ENCODE assay signal across 9 mouse cellular contexts in the genomic region with DNA sequence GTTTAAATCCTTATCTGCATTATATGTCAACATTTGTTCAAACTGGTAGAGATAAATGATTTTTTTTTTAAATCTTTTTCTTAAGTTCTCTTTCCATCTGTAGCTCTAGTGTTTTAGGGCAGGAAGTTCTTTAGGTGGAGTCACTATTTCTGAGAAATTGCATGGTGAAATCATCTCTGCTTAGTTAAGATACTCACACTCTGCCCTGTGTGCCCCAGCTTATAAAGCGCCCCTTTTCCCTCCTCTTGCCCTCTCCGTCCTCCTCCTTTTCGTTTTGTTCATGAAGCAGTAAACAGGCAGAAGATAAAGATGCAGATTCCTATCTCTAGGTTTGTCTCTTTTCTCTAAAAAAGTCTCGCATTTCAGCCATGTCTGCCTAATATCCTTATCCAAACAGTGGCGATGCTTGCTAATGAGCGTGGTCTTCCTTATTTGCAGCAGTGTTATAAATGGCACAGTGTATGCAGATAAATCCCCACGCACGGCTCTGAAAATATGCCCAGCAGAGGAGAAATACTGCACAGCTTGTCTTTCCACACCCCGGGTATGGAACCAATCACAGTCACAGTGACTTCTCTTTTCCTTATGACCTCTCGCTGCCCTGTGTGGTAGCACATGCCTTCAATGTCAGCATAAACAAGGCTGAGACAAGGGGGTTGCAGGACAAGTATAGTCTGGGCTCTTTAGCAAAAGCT.
DNase-seq lines count a peak whose midpoint lies in the region; ATAC-seq and TF ChIP-seq lines count a peak whose summit lies in the region.
"Had no signal": no experiment of that assay in that cellular context is flagged by ENCODE, and none has a peak within 500 bp of the region (broad histone marks: within the 10 kb centered on the region; RNA-seq: fewer than 3 reads in every experiment).

No protein-coding gene starts in this region.

- no peak for DNase-seq in heart, adult 11 months
- DNase-seq in layer of hippocampus, adult 2 months (ENCODE audit: low spot score in 2 of 2), result peak; percentile 13 to 28
- DNase-seq in neural tube, embryonic 10.5 days (ENCODE audit: extremely low spot score, low spot score), result peak; percentile 43
- DNase-seq in adrenal gland, adult 18-20 months (ENCODE audit: low spot score in 2 of 2), result no peak
- no peak for DNase-seq in gastrocnemius, adult 8-10 months (ENCODE audit: low spot score in 2 of 2)
- DNase-seq in ovary, postnatal 10 days (ENCODE audit: low spot score), result no peak

- WGBS in heart, embryonic 15.5 days, result 13% methylated on average over 10 of the region's 10 CpGs
- 10% methylated on average over 10 of the region's 10 CpGs for WGBS in embryonic facial prominence, embryonic 12.5 days

- H3K27me3 ChIP-seq in heart, embryonic 15.5 days, result no peaks in the 10 kb centered on the region
- no peaks in the 10 kb centered on the region for H3K27me3 ChIP-seq in embryonic facial prominence, embryonic 12.5 days

- peaks cover 13% of the 10 kb centered on the region for H3K4me1 ChIP-seq in heart, embryonic 15.5 days (replicated peaks)
- H3K4me1 ChIP-seq in embryonic facial prominence, embryonic 12.5 days, result peaks cover 18% of the 10 kb centered on the region

- H3K4me2 ChIP-seq in heart, embryonic 15.5 days, result peak overlapping the region; percentile 76
- H3K4me2 ChIP-seq in embryonic facial prominence, embryonic 12.5 days (replicated peaks), result peak overlapping the region; percentile 58

- no peak for TF ChIP-seq CTCF in layer of hippocampus, adult 2 months (conservative IDR thresholded peaks at IDR 0.05)

- H3K27ac ChIP-seq in heart, embryonic 15.5 days, result no peak overlapping the region
- no peak overlapping the region for H3K27ac ChIP-seq in embryonic facial prominence, embryonic 12.5 days
- peak overlapping the region; percentile 72 for H3K27ac ChIP-seq in layer of hippocampus, adult 2 months
- H3K27ac ChIP-seq: macrophage had no signal

- no peak; the same call in 1 of the 2 replicates for ATAC-seq in heart, embryonic 15.5 days (replicated peaks; ENCODE audit: insufficient number of reproducible peaks, insufficient read depth, low FRiP score, low read depth)
- ATAC-seq in embryonic facial prominence, embryonic 12.5 days (ENCODE audit: insufficient number of reproducible peaks, insufficient read depth, low FRiP score, low TSS enrichment), result no peak

- peak overlapping the region; percentile 47 for H3K4me3 ChIP-seq in heart, embryonic 15.5 days
- peak overlapping the region; percentile 23; the same call in 1 of the 2 replicates for H3K4me3 ChIP-seq in embryonic facial prominence, embryonic 12.5 days
- peak overlapping the region; percentile 48 for H3K4me3 ChIP-seq in layer of hippocampus, adult 2 months

- no peaks in the 10 kb centered on the region for H3K9me3 ChIP-seq in heart, embryonic 15.5 days (replicated peaks)
- no peaks in the 10 kb centered on the region for H3K9me3 ChIP-seq in embryonic facial prominence, embryonic 12.5 days

- H3K36me3 ChIP-seq in heart, embryonic 15.5 days, result no peaks in the 10 kb centered on the region
- no peaks in the 10 kb centered on the region for H3K36me3 ChIP-seq in embryonic facial prominence, embryonic 12.5 days

- H3K9ac ChIP-seq in heart, embryonic 15.5 days, result peak overlapping the region; percentile 2; the same call in 1 of the 2 replicates
- no peak overlapping the region for H3K9ac ChIP-seq in embryonic facial prominence, embryonic 12.5 days

Comparison
In these comparisons a context has a peak if more than half of its experiments do, and no peak if none do; other contexts are left out.
1. DNase-seq: peak in layer of hippocampus, adult 2 months (2 of 2) and neural tube, embryonic 10.5 days (single experiment); none in heart, adult 11 months (single experiment), adrenal gland, adult 18-20 months (0 of 2), gastrocnemius, adult 8-10 months (0 of 2) and ovary, postnatal 10 days (single experiment).
2. Peak in every context shown above with its lines, with median percentiles within 50 percentile points of each other: H3K4me3 ChIP-seq.